Mouse (Mus musculus) adrenal gland (tissue): Measurements from ENCODE around the gene Rbm20.
"Not testable (repeated sequence)": the region's sequence is repeated elsewhere in the genome, so short reads cannot be mapped to it uniquely, and the experiment has no call there.

Source experiments
- intact Hi-C: fragments of 180-260 bp; cut with DNase I; formaldehyde crosslinking; loops from one replicate; pipeline ENCODE4 v1.15.1; 2025
- long read RNA-seq, 2 experiments: library from polyadenylated mRNA; unstranded; transcript quantifications; one replicate each; pipeline ENCODE4 v2.0.0; 2020; ENCODE audit warnings: borderline replicate concordance in 1 of 2; ENCODE audit not compliant: insufficient replicate concordance in 1 of 2

Gene Rbm20
- long read RNA-seq, experiment 1, result 0 reads
- long read RNA-seq, experiment 2, partial matches to known transcripts, result 1 of 2 reads
- long read RNA-seq, experiment 2, other reads (novel, unspliced or antisense), result 1 of 2 reads

DNA sequence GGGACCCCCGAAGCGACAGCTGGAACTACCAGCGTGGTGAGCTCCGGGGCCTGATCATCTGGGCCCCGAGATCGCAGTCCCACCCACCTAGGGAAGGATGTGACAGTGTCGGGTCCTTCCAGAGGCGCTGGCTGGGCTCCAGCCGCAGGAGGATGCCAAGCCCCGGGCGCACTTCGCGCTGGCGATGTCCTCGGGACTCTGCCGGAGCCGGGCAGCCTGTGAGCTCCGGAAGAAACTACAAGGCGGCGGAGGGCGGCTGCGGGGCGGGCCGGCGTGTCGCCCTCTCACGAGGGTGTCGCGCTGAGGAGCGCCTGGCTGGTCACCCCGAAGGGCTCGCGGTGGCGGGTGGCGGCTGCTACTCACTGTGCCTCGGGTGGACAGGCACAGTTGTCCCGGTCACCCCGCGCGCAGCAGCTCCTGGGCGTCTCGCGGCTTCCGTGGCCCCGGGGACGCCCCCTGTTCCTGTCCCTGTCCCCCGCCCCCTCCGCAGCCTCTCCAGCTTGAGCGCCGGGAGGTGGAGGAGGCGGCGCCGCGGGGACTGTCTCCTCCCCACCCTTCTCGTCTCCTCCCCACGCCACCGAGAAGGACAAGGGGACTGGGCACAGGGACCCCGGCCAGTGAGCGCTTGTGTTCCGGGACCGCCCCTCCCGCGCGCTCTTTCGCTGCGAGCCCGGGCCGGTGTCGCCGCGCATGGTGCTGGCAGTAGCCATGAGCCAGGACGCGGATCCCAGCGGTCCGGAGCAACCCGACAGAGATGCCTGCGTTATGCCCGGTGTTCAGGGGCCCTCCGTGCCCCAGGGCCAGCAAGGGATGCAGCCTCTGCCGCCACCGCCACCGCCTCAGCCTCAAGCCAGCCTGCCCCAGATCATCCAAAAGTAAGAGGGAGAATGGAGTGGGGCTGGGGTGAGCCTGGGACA lies at the start of gene Rbm20:
Rbm20 (plus strand) TSS at position 589 of the 917 bp plus-strand sequence.
- intact Hi-C loops, result no loop called here

DNA sequence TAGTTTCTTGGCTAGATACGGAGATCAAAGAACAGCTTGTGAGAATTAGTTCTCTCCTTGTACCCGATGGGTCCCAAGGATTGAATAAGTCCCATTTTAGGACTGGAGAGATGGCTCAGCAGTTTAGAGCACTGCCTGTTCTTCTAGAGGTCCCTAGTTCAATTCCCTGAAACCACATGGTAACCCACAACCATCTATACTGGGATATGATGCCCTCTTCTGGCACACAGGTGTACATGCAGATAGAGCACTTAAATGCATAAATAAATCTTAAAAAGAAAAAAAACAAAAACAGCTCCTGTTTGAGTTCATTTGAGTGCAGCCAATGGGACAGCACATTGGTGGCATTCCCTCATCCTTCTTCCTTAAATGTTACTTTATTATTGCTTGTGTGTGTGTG lies 39.1 kb upstream of the Rbm20 start:
- intact Hi-C loops, result no loop called here

DNA sequence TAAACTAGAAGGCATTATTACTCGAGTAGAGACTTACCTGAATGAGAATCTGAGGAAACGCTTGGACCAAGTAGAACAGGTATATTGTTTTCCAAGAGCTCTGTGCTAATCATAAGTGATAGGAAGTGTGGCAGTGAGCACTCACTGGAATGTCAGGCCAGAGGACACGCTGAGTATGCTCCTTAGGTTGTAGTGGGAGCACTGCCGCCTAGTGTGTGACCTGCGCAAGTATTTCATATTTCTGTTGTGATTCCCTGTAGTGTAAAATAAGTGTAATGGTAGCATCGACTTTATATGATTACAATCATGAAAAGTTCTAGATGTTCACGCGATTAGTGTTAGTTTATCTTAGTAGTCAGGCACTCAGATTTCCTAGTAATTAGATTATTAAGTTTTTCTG lies 38.4 kb upstream of the Rbm20 start:
- intact Hi-C loops, result no loop called here

DNA sequence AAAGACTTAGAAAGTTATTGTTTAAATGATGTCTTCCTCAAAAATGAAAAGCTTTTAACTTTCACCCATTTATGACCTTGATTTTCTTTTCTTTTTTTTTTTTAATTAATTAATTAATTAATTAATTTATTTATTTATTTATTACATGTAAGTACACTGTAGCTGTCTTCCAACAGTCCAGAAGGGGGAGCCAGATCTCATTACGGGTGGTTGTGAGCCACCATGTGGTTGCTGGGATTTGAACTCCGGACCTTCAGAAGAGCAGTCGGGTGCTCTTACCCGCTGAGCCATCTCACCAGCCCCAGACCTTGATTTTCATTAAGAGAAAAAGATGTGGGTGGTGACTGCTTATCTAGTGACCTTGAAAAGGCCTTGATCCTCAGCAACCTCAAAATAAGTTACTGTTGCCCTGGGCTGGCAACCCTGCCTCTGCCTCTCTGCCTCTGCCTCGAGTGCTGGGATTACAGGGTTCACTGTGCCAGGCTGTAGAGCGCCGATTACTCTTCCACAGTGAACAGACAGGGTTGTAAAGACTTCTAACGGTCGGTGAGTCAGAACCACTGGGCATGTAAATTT lies 33.0 kb upstream of the Rbm20 start:
- intact Hi-C loops, result no loop called here

DNA sequence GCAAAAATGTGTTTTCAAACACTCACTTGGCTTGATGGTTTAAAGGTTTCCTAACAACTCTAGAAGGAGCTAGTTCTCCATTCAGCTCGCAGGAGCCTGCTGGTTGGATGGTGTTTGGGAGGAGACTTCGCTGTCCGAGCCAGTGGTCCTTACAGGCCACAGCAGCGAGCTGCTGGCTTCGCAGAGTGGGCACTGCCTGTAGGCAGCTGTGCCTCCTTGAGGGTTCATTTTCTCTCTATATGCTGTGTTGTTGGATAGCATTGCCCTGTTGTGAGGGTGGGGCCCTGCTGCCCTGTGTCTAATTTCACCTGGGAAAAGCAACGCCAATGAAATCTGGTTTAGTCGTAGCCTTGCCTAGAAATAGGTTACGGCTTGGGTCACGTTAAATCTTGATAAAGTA lies 29.8 kb upstream of the Rbm20 start:
- intact Hi-C loops, result loop anchor here (5.0 kb wide), 2 partner anchors 45 to 255 kb away; partner anchors contain the start of gene Smc3

DNA sequence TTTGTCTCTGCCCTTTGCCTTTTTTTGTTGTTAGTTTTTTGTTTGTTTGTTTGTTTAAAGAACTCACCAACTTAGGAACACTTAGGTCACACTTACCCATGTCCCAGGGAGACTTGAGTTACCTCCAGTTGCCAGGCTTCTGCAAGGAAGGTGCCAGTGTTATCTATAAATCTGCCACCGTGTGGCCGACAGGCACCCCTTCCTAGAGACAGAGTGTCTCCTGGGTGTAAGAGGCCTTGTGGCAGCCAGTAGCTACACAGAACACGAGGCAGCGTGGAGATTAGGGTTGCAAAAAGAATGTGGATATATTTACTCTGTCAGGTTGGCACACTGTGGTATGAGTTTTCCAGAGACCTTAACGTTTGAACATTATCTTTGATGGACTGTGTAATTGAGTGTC lies 29.1 kb upstream of the Rbm20 start:
- intact Hi-C loops, result loop anchor here (2.0 to 5.0 kb wide), 3 partner anchors 46 to 254 kb away; partner anchors contain the start of gene Smc3

DNA sequence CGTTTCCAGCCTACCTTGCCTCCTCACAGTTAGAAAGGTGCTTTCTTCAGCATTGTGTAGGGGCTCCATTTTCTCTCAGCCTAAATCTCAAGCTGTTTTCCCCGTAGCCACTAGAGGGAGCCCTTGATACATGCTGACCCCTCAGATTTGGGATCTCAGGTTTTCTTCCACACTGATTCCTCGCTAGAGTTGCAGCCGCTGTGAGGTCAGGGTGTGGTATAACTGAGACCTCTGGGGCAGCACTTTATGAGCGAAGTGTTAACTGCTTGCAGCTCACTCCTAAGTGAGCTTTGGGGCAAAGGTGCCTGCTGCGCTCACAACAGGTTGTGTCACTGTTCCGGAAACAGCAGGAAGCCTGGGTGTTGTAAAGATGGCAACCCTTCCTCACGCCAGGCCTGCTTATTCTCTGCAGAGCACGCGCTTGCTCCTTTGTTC lies 28.3 kb upstream of the Rbm20 start:
- intact Hi-C loops, result loop anchor here (2.0 to 5.0 kb wide), 3 partner anchors 47 to 253 kb away; partner anchors contain the start of gene Smc3

DNA sequence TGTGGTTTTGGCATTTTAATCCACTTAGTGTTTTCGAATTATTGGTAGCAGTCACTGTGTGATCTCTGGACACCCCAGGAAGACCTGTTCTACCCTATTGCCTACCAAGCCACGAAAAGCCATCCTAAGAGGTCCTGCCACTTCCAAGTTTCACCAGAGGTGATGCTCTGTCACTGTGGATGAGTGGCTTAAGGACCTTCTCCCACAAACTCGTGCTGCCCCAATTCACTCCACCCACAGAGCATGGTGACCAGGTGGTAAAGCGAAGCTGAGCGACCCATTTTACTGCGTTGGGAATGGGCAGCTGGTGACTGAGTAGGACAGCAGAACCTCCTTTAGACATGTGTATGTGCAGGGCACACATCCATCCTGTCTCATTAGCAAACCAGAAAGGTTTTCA lies 27.7 kb upstream of the Rbm20 start:
- intact Hi-C loops, result loop anchor here (2.0 to 5.0 kb wide), 3 partner anchors 47 to 253 kb away; partner anchors contain the start of gene Smc3

DNA sequence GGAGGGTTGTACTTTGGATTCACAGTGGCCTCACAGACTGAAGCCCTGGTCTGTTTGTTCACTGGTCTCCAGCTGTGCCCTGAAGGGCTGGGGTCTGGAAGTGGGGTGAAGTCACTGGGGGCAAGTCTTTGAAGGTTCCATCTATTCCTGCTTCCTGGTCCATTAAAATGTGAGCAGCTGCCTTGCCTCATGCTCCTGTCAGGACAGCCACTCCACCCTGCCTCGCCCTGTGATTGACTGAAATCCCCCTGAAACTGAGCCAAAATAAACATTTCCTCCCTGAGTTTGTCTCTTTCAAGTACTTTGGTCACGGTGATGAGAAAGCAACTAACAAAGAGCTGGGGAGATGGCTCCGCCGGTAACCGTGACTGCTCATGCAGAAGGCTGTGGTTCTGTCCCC lies 27.3 kb upstream of the Rbm20 start:
- intact Hi-C loops, result loop anchor here (2.0 to 5.0 kb wide), 4 partner anchors 48 to 252 kb away; partner anchors contain the start of gene Smc3

DNA sequence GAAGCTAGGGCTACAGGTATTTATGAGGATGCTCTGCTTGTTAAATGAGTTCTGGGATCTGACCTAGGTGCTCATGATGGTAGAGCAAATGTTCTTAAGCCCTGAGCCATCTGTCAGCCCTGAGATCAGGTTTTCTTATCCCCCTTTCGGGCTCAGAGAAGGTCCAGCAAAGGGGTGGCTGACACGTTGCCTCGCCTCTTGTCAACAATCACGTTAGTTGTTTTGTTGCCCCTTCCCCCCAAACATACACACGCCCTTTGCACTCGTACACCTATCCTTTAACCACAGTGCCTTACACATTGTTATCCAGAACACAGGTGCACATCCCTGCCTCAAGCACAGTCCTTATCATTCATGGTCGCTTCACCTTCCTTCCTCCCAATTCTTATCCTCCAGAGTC lies 26.2 kb upstream of the Rbm20 start:
- intact Hi-C loops, result loop anchor here (5.0 kb wide), 1 partner anchor 56 kb away; no protein-coding TSS in a partner anchor

DNA sequence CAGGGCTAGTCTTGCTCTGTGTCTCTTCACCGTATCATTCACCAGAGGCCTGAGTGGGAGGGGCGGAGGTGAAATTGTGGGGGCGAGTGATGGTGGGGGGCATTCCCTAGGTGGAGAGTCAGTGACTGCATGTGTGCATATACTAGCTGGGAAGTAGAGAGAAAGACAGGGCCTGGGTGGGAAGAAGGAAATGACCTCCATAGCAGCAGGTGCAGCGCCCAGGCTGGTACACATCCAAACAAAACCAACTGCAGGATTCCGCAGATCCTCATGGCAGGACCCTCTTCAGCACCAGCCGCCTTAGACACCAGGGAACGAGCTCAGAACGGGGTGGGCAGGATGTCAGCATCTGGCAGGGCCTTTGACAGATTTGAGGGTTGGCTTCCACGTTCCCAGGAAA lies 24.8 kb upstream of the Rbm20 start:
- intact Hi-C loops, result loop anchor here (5.0 kb wide), 1 partner anchor 55 kb away; no protein-coding TSS in a partner anchor

DNA sequence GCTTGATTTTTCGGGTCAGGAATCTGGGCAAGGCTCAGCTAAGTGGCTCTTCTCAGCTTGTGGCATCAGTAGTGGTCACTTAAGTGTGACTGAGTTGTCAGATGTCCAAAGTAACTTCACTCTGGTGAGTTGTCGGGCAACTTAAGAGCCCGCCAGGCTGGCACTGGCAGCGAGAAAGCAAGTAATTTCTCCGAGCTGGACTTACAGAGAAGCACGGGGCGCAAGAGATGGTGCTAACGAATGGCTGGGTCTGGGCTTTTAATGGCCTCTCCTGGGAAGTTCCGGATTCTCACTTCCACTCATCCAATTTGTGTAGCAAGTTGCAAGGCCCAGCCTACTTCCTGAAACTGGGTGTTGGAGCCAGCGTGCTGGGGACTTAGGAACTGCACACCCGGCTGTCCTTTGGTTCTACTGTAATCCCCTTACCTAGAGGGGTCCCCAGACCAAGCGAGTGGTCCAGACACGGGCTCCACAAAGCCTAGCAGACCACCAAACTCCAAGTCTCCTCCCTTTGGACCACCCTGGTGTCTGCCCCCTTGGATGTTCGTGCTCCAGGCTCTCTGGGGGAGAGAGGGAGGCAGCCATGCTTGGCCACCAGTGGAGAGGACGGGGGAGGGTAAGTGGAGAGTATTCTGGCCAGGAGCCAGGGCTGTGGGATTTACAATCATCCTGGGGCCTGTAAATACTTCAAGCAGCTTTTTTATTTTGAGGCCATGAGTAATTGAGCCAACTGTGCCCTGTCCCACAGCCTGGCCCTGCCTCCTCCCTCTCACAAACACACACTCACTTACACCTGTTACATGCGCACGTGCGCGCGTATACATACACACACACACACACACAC lies 23.3 kb upstream of the Rbm20 start:
- intact Hi-C loops, result loop anchor here (5.0 kb wide), 1 partner anchor 53 kb away; no protein-coding TSS in a partner anchor

DNA sequence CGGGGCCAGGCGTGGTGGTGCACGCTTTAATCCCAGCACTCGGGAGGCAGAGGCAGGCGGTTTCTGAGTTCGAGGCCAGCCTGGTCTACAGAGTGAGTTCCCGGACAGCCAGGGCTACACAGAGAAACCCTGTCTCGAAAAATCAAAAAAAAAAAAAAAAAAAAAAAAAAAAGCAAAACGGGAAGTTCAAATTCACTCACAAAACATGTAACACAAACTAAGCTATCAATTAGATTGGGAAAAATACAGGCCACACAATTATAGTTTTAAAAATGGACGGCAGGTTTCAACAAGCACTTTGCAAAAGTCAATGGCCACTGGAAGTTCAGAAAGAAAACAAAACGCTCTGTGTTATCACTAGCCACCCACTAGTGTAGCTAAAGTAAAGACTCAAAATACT lies 20.7 kb upstream of the Rbm20 start:
- intact Hi-C loops, result not testable (repeated sequence)

DNA sequence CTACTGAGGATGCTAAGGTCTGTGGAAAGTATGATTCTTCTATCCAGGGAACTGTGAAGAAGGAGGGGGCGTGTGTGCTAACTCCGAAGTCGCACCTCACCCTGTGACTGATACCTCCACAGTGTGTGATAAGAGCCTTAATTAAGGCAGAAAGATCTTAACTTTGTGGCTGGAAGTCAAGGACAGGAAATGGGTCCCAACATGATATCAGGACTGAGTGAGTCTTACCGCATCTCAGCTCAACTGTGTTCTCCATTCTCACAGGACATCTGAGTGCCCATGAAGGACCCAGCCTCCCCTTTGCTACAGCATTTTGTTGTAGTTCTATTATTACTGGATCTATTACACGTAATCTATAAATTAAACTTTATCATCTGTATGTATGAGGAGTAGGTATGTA lies 19.7 kb upstream of the Rbm20 start:
- intact Hi-C loops, result no loop called here

DNA sequence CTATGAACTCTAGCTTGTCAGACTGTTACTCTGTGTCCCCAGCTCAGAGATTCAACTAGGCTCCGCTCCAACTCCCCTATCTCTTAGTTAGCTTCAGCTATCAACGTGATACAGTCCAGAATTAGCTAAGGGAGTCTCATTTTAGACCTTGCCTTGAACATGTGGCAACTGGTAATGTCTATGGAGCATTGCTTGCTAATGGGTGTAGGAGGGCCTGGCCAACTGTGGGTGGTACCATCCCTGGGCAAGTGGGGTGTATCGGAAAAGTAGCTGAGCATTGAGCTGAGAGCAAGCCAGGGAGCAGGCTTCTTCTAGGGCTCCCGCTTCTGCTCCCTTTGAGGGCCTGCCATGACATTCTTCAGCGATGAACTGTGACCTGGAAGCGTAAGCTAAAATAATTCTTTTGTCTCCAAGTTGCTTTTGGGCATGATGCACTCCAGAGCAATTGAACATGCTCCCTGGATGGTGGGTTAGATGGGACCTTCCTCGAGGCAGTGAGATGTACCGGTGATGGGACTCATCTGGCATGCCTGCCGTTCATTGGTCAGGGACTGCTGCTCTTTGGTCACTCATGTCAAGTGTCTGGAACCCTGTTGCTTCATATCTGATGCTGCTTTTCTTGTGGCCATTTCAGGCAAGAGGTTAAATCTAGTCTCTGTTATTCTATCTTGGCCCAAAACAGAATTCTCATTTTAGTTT lies 16.2 kb upstream of the Rbm20 start:
- intact Hi-C loops, result no loop called here

DNA sequence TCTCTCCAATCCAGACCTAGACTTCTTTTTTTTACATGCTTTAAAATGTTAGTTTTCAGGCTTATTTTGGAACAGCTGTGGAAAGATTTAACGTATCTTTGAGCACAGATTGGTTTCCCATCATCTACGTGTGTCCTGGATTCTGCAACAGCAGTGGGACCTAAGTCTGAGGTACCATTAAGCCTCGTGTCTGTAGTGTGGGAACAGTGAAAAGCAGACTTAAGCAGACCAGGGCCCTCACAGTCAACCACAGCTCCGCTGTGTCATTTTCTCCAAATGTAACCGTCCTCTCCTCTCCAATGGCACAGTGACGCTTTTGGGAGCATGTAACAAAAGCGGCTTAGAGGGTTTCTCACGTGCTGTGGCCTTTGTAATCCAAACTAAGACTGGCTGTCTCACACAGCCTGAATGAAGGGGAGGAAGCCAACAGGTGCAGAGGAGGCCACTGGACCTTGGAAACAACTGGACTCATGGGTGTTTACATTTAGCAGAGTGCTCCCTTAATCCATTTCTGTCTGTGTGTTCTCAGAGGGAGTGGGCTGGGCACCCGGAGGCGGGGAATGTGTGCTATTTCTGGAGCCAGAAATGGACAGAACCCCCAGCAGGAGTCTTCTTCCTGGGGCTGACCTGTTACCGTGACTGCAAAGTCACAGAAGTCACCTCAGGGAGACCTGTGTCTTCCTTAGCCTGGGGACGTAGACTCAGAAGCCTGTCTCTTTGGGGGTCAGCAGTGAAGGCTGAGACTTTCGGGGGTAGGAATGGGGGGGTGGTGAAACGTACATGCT lies 15.0 kb upstream of the Rbm20 start:
- intact Hi-C loops, result no loop called here

DNA sequence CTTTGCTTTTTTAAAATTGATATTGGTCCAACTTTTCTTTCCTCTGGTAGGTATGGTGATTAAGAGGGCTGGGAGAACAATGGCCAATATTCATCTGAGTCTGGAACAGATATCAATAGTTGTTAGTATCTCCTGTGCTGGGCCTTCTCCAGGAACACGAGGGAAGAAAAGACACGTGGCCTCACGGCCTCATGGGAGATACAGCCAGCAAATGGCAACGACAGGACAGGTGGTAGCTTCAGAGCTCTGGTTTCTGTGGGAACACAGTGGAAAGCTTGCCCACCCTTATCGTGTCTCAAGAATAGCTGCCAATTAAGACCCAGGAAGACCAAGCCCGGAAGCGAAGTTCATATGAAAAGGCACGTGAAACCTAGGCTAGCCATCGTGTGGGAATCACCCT lies 12.3 kb upstream of the Rbm20 start:
- intact Hi-C loops, result no loop called here

DNA sequence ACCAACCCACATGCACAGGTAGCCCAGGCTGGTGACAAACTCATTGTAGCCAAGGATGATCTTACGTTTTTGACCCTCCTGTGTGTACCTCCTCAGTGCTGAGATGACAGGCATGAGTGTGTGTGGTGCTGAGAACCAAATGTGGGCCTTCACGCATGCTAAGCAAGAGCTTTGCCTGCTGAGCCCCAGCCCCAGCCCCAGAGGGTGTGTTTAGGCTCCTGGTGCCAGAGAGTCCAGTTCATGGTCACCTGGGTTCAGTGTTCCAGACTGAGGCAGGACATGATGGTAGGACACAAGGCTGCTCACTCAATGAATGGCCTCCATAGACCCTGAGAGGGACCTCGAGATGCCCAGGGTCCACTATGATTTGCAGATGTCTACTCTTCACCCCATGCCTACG lies 11.7 kb upstream of the Rbm20 start:
- intact Hi-C loops, result no loop called here

DNA sequence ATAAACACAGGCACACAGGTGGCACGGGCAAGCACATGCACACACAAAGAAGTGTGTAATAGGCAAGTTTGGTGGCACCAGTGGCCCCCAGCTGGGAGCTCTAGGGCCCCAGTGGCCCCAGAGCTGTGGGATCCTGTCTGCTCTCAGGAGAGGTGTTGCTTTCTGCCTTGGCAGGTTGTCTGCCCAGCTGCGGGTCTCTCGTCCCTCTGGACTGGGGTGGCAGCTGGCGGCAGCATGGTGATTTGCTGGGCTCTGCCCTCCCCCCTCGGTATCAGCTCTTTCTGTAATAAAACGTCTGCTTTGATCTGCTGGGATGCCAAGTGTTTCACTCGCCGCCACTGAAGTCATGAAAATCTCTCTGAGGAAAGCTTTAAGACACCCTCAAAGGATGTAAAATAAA lies 10.4 kb upstream of the Rbm20 start:
- intact Hi-C loops, result no loop called here

DNA sequence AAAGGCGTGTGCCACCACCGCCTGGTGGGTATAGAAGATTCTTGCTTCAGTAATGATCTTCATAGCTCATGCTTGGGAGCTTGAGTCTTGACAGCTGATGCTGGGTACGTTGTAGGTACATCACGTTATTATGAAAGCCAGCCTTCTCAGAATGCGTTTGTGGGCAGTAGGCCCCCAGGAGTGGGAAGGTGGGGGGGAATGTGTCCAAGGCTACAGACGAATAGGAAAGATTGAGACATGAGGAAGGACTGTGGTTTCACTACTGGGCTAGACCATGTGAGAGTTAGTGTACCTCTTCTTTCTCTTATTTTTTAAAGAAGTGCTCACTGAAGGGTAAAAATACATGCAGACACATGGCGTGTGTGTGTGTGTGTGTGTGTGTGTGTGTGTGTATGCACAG lies 8.3 kb upstream of the Rbm20 start:
- intact Hi-C loops, result no loop called here
